Mouse (Mus musculus) lung, embryonic 14.5 days (tissue): ENCODE data around the gene Cacna1c. TPM values are rescaled to one million over a fixed set of nuclear protein-coding genes. Genes with fewer than 3 reads are reported as not detected.

Experiments used
- ATAC-seq: fragments of 200-750 bp; cut with Nextera tagmentation; 2 replicates; pipeline ENCODE4 v1.8.0; 2017; ENCODE audit warnings: mild to moderate bottlenecking, moderate TSS enrichment, moderate library complexity; ENCODE audit not compliant: insufficient read depth
- DNase-seq: peaks from one replicate; pipeline ENCODE4 v3.0.0-alpha.2; 2015
- H3K27ac ChIP-seq: fragments of 300-500 bp; sonication (generic); 2 replicates; pipeline ENCODE4 v1.5.1; 2014; ENCODE audit warnings: low read depth, mild to moderate bottlenecking, moderate library complexity
- H3K27me3 ChIP-seq: fragments of 300-500 bp; sonication (generic); 2 replicates; pipeline ENCODE4 v1.6.1; 2014; ENCODE audit warnings: low read length, control low read depth; ENCODE audit not compliant: insufficient read depth
- H3K36me3 ChIP-seq: fragments of 300-500 bp; sonication (generic); 2 replicates; pipeline ENCODE4 v1.6.1; 2014; ENCODE audit warnings: control low read depth; ENCODE audit not compliant: insufficient read depth
- H3K4me1 ChIP-seq: fragments of 300-500 bp; sonication (generic); 2 replicates; pipeline ENCODE4 v1.6.1; 2014; ENCODE audit warnings: antibody characterized with exemption, control low read depth; ENCODE audit not compliant: insufficient read depth
- H3K4me2 ChIP-seq: fragments of 300-500 bp; sonication (generic); 2 replicates; pipeline ENCODE4 v1.6.1; 2014; ENCODE audit warnings: mild to moderate bottlenecking
- H3K4me3 ChIP-seq: fragments of 300-500 bp; sonication (generic); 2 replicates; pipeline ENCODE4 v1.5.1; 2014; ENCODE audit warnings: low read depth, low read length
- H3K9ac ChIP-seq: fragments of 300-500 bp; sonication (generic); 2 replicates; pipeline ENCODE4 v1.6.1; 2014
- H3K9me3 ChIP-seq: fragments of 300-500 bp; sonication (generic); 2 replicates; pipeline ENCODE4 v1.6.1; 2016; ENCODE audit warnings: low read depth, low read length, control low read depth
- CTCF ChIP-seq: IDR thresholded peaks from 2 replicates; pipeline ENCODE4 v1.5.1; 2016; ENCODE audit warnings: antibody characterized with exemption, low read depth
- WGBS: fragments of 180-500 bp; shearing (Covaris S2); extraction: QIAGEN DNeasy Blood & Tissue Kit; methylation state at CpG from one replicate; pipeline ENCODE4 v1.1.7; 2014; 5-methylcytosine and 5-hydroxymethylcytosine counted together
- polyA plus RNA-seq: library from polyadenylated mRNA; unstranded; fragments of >200 nt; fragmentation: Nextera tagmentation; extraction: Ambion mirVana; gene quantifications from 2 replicates; pipeline ENCODE4 v1.2.1, GENCODE M21; 2014

Cacna1c gene
- polyA plus RNA-seq, result 9.4 and 10.6 TPM in 2 replicates

DNA sequence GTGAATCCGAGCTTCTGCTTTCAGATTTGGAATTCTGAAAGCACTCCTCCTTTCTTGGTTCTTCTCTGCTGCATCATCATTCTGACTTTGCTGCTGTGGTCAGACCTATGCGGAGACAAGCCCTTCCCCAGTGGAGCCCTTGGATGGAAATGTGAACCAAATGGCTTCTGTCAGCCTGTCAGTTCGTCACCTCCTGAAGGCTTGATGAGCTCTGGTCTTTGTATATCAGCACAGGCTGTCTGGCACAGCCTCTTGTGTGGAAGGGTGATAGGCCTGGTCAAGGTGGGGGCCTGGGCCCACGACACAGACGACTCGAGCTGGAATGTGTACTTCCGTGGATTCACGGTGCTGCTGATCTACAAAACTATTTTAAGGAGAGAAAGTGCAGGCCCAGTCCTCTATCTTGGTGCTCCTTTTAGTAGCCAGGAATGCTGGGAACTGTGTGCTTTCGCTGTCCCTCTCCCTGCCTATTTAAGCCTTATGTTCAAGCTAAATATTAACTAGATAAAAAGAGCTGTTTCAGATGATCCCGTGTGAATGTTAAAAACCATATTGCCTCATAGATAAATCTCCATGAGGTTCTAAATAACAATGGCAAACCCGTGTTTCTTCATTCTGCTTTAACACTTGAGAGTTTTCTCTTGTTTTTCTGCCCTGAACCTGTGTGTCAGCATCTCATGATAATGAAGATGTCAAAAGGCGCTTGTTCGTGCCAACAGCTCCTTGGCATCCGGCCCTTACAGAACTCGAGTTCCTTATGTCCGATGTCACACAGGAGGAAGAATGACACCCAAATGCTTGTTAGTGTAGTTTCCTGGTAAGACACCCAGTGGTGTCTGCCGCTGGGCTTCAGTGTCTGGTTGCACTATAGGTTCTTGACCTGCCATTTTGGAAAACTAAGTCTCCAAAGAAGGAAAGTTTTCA lies at the start of gene Cacna1c:
TSS of gene Cacna1c (minus strand) at position 37 of the 924 bp plus-strand sequence.
- H3K27ac ChIP-seq, result peak within 1 kb of the TSS; percentile 59; the same call in 1 of the 2 replicates
- DNase-seq, result peak; percentile 86
- no peak for TF ChIP-seq CTCF
- peak; percentile 82 for ATAC-seq
- no peak within 1 kb of the TSS for H3K4me3 ChIP-seq
- no peaks in the 10 kb centered on the region for H3K9me3 ChIP-seq
- H3K9ac ChIP-seq, result no peak within 1 kb of the TSS; the same call in 1 of the 2 replicates
- H3K36me3 ChIP-seq, result peaks cover 14% of the 10 kb centered on the region
- H3K27me3 ChIP-seq, result no peaks in the 10 kb centered on the region
- H3K4me2 ChIP-seq, result no peak within 1 kb of the TSS
- 0 out of 2 replicates have a peak, but pooled peaks cover 6% of the 10 kb centered on the region for H3K4me1 ChIP-seq
- WGBS, result 32% methylated on average over 17 of the region's 17 CpGs

DNA sequence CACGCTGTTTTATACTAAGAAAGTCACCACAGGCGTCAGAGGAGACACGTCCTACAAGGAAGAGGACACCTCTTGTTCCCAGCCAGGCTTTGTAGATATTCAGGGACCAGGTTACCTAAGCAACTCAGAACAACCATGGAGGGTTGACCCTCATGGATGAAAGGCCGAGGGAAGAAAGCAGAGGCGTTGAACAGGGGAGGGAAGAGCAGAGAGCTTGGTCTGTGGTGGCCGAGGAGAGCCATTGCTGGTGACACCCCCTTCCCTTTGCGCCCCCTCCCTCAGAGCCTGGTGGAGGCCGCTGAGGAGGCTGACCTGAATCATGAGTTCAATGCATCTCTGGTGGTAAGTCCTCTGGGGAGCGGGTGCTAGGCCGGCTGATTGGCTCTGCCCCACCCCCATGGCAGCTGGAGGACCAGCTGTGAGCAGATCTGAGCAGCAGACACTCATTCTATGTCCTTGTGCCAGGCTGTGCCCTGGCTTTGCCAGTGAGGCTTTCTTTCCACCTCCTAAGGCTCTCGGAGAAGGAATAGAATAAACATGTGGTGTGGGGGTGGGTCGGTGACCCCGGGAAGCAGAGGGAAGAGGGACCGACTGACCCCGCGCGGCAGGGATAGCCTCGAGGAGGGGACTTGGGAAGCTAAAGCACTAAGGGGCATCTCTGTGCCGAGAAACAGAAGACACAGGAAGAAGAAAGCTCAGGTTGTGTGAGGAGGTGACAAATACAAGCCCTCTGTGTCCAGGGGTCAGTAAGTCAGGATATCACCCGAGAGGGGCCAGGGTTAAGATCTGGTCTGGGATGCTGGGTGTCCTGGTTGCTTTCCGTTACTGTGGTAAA lies 44.9 kb upstream of the Cacna1c start:
- Histone ChIP-seq H3K36me3 (no peaks in the 10 kb centered on the region), H3K4me1 (peaks cover 2% of the 10 kb centered on the region; the same call in 1 of the 2 replicates), H3K9me3 (peaks cover 1% of the 10 kb centered on the region; the same call in 1 of the 2 replicates), H3K4me2 (no peak overlapping the region), H3K4me3 (no peak overlapping the region), H3K27ac (no peak overlapping the region), H3K27me3 (no peaks in the 10 kb centered on the region), H3K9ac (no peak overlapping the region)
- ATAC-seq (no peak), DNase-seq (no peak)
- no peak for TF ChIP-seq CTCF
- WGBS, result 44% methylated on average over 21 of the region's 21 CpGs

DNA sequence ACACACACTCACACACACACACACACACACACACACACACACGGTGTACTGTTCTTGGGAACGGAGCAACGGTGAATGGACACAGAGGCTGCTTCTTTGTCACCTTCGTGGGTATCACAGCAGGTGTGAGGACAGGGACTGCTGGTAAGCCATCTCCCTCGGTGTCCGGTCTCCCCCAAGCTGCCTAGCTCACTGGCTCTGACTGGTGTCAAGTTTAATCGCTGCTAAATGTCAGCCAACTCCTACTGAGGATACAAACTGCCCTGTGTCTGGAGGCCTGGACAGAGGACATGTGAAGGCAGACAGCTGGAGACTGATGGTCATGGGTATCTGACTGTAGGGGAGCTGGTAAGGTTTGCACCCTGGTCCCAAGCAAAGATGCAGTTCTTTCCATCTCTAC lies 44.0 kb upstream of the Cacna1c start:
- Histone ChIP-seq H3K9me3 (no peaks in the 10 kb centered on the region), H3K27ac (no peak overlapping the region), H3K4me2 (no peak overlapping the region), H3K4me3 (no peak overlapping the region), H3K27me3 (no peaks in the 10 kb centered on the region), H3K36me3 (no peaks in the 10 kb centered on the region), H3K4me1 (peaks cover 2% of the 10 kb centered on the region; the same call in 1 of the 2 replicates), H3K9ac (no peak overlapping the region)
- no peak for ATAC-seq
- 63% methylated on average over 7 of the region's 7 CpGs for WGBS
- no peak for TF ChIP-seq CTCF
- DNase-seq, result no peak

DNA sequence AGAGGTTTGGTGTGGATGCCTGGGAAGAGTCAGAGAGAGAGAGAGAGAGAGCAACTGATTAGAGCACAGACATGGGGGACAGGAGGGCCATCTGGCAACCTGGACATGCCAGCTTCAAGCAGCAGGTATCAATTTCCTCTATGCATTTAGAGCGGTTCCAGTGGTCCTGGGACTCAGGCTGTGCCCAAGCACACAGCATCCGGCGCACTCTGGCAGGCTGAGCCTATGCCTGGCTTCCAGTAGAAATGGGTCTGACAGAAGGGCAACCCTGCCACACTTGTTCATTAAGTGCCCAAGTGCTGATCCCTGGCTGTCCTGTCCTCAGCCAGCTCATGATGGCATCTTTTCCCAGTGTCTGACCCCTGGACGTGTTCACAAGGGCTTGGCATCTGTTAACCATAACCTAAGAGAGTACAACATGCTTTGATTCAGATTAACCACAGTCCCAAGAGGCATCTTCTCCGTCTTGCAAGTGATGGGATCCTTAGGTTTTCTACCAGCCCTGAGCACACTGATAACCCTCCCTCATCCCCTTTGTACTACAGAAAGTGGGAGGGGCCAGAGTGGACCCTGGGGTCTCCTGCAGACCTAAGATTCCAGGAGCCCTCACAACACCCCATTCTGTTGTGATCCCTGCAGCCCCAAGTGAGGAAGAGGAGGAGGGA lies 43.3 kb upstream of the Cacna1c start:
- WGBS, result 78% methylated on average over 5 of the region's 5 CpGs

DNA sequence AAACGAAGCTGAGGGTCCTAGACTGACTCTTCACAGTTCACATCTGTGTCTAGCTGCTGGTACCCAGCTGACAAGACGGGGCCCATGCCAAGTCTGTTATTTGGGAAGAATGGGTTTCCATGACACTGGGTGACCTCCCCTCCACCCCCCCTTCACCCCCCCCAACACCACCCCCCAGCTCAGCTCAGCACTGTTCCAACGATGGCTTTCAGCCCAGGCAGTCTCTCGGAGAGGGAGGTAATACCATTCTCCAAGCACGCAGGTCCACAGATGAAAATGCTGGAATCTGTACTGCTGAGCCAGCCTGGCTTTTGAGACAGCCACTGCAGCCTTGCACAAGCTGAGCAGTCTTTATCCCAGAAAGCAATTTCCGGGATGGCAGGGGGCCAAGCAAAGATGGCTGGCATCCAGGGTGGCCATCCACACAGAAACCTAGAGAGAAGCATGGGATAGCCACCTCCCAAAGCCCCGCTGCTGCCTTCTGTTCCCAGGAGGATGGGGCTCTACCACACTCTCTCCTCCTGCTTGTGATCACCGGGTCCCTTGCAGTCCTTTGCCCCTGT lies 41.3 kb upstream of the Cacna1c start:
- peaks cover 2% of the 10 kb centered on the region; the same call in 1 of the 2 replicates for H3K4me1 ChIP-seq
- no peak overlapping the region for H3K9ac ChIP-seq
- no peaks in the 10 kb centered on the region for H3K36me3 ChIP-seq
- no peaks in the 10 kb centered on the region for H3K27me3 ChIP-seq
- 38% methylated on average over 8 of the region's 8 CpGs for WGBS
- H3K4me3 ChIP-seq, result no peak overlapping the region
- DNase-seq (peak; percentile 84), ATAC-seq (peak; percentile 82)
- H3K9me3 ChIP-seq, result no peaks in the 10 kb centered on the region
- no peak overlapping the region for H3K27ac ChIP-seq
- no peak for TF ChIP-seq CTCF
- H3K4me2 ChIP-seq, result no peak overlapping the region

More for the DNA sequence above, 43.3 kb upstream of the Cacna1c start:
- DNase-seq (no peak), ATAC-seq (no peak)
- Histone ChIP-seq H3K4me2 (no peak overlapping the region), H3K4me1 (peaks cover 2% of the 10 kb centered on the region; the same call in 1 of the 2 replicates), H3K27ac (no peak overlapping the region), H3K27me3 (no peaks in the 10 kb centered on the region), H3K4me3 (no peak overlapping the region), H3K9ac (no peak overlapping the region), H3K36me3 (no peaks in the 10 kb centered on the region), H3K9me3 (no peaks in the 10 kb centered on the region)
- TF ChIP-seq CTCF, result no peak

DNA sequence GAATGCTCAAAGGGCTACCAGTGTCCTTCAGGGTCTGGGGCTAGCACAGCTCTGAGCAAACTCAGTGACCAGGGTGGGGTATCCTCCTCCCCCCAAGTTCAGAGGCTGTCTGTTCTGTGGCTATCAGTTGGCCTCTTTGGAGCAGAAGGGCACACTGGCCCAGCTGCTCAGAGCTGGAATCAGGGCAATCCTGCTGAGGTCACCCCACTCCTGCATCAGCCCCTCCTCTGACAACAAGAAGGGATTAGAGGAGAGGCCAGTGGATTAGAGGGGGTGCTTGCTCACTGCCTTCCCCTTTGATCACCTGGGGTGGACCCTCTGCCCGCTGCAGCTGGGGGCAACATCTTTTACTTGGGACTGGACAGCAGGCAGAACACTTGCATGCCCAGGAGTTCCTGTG lies 40.0 kb upstream of the Cacna1c start, which contains the start of gene Cacna2d4:
TSS of gene Cacna2d4 (plus strand) at position 286 of the 400 bp plus-strand sequence.
- no peak for TF ChIP-seq CTCF

More for the DNA sequence above, 40.0 kb upstream of the Cacna1c start, which contains the start of gene Cacna2d4:
- peaks cover 2% of the 10 kb centered on the region; the same call in 1 of the 2 replicates for H3K4me1 ChIP-seq
- no peak within 1 kb of the TSS for H3K4me3 ChIP-seq
- H3K9me3 ChIP-seq, result no peaks in the 10 kb centered on the region
- no peaks in the 10 kb centered on the region for H3K27me3 ChIP-seq
- H3K27ac ChIP-seq, result no peak within 1 kb of the TSS
- H3K36me3 ChIP-seq, result no peaks in the 10 kb centered on the region
- 31% methylated on average over 1 of the region's 1 CpGs for WGBS
- DNase-seq (no peak), ATAC-seq (no peak)
- H3K4me2 ChIP-seq, result no peak within 1 kb of the TSS
- no peak within 1 kb of the TSS for H3K9ac ChIP-seq
